Mouse (Mus musculus): ENCODE measurements around the gene Itk. TPM values are rescaled to one million over a fixed set of nuclear protein-coding genes. Genes with fewer than 3 reads are reported as not detected.

The Itk gene
- polyA plus RNA-seq, 1 experiment from 2014 or later: 0.05 TPM

GRCm38 (mm10) chr11:46276778-46277177 lies 112.5 kb downstream of the Itk start:
- H3K36me3 ChIP-seq (replicated peaks; ENCODE audit: control insufficient read depth, insufficient read depth): peaks cover 88% of the 10 kb centered on the region
- H3K27ac ChIP-seq: no peak overlapping the region
- 0 out of 2 replicates have a peak, but pooled peaks have one; percentile 3 for ATAC-seq (ENCODE audit: low FRiP score)
- H3K4me2 ChIP-seq (replicated peaks): no peak overlapping the region
- DNase-seq (ENCODE audit: low spot score): no peak
- no peaks in the 10 kb centered on the region for H3K27me3 ChIP-seq (ENCODE audit: control insufficient read depth, insufficient read depth, low read length)
- 49% methylated on average over 5 of the region's 5 CpGs for WGBS
- no peak overlapping the region for H3K4me3 ChIP-seq (replicated peaks; ENCODE audit: low read length)
- no peaks in the 10 kb centered on the region for H3K9me3 ChIP-seq (ENCODE audit: control insufficient read depth, low read length)
- no peak overlapping the region for H3K9ac ChIP-seq
- no peaks in the 10 kb centered on the region for H3K4me1 ChIP-seq (replicated peaks; ENCODE audit: control insufficient read depth, insufficient read depth, low read length)

GRCm38 (mm10) chr11:46276168-46276567 lies 113.1 kb downstream of the Itk start:
- WGBS: 93% methylated on average over 8 of the region's 8 CpGs
- Histone ChIP-seq H3K4me1 (replicated peaks; ENCODE audit: control insufficient read depth, insufficient read depth, low read length) (no peaks in the 10 kb centered on the region), H3K27ac (no peak overlapping the region), H3K36me3 (replicated peaks; ENCODE audit: control insufficient read depth, insufficient read depth) (peaks cover 88% of the 10 kb centered on the region), H3K27me3 (ENCODE audit: control insufficient read depth, insufficient read depth, low read length) (no peaks in the 10 kb centered on the region), H3K9ac (no peak overlapping the region), H3K9me3 (ENCODE audit: control insufficient read depth, low read length) (no peaks in the 10 kb centered on the region), H3K4me3 (replicated peaks; ENCODE audit: low read length) (no peak overlapping the region), H3K4me2 (replicated peaks) (no peak overlapping the region)
- no peak for DNase-seq (ENCODE audit: low spot score)
- no peak for ATAC-seq (ENCODE audit: low FRiP score)

- no peak overlapping the region for H3K4me3 ChIP-seq (replicated peaks; ENCODE audit: low read length)
- H3K36me3 ChIP-seq (replicated peaks; ENCODE audit: control insufficient read depth, insufficient read depth): peaks cover 88% of the 10 kb centered on the region
- no peaks in the 10 kb centered on the region for H3K27me3 ChIP-seq (ENCODE audit: control insufficient read depth, insufficient read depth, low read length)
- no peaks in the 10 kb centered on the region for H3K9me3 ChIP-seq (ENCODE audit: control insufficient read depth, low read length)
- H3K27ac ChIP-seq: no peak overlapping the region
- H3K4me1 ChIP-seq (replicated peaks; ENCODE audit: control insufficient read depth, insufficient read depth, low read length): no peaks in the 10 kb centered on the region
- DNase-seq (ENCODE audit: low spot score): peak; percentile 78
- 13% methylated on average over 6 of the region's 6 CpGs for WGBS
- H3K9ac ChIP-seq: no peak overlapping the region
- ATAC-seq (ENCODE audit: low FRiP score): peak; percentile 72; the same call in 1 of the 2 replicates
- no peak overlapping the region for H3K4me2 ChIP-seq (replicated peaks)
Measured at GRCm38 (mm10) chr11:46275302-46275701, 114.0 kb downstream of the Itk start.

Other genes starting within 250 kb of the Itk start
- 0.38 and 0.46 TPM in 2 replicates for gene Nipal4, start 223.0 kb downstream of the Itk start, polyA plus RNA-seq (2014; fragmentation: Nextera tagmentation; extraction: Ambion mirVana)
- gene Fndc9, start 154.0 kb downstream of the Itk start, polyA plus RNA-seq (2014; fragmentation: Nextera tagmentation; extraction: Ambion mirVana): 2.8 and 3.5 TPM in 2 replicates
- 117 and 125 TPM in 2 replicates for gene Cyfip2, start 76.7 kb downstream of the Itk start, polyA plus RNA-seq (2014; fragmentation: Nextera tagmentation; extraction: Ambion mirVana)
- not detected in 2 replicates for gene Fam71b, start 7.0 kb upstream of the Itk start, polyA plus RNA-seq (2014; fragmentation: Nextera tagmentation; extraction: Ambion mirVana)
- 67.2 and 74.2 TPM in 2 replicates for gene Med7, start 47.4 kb upstream of the Itk start, polyA plus RNA-seq (2014; fragmentation: Nextera tagmentation; extraction: Ambion mirVana)
- 0.14 and 0.23 TPM in 2 replicates for gene Havcr2, start 65.4 kb upstream of the Itk start, polyA plus RNA-seq (2014; fragmentation: Nextera tagmentation; extraction: Ambion mirVana)
- not detected in 2 replicates for gene Gm12169, start 134.7 kb upstream of the Itk start, polyA plus RNA-seq (2014; fragmentation: Nextera tagmentation; extraction: Ambion mirVana)
- gene BC053393, start 182.0 kb upstream of the Itk start, polyA plus RNA-seq (2014; fragmentation: Nextera tagmentation; extraction: Ambion mirVana): not detected in 2 replicates
- gene Dppa1, start 239.7 kb upstream of the Itk start, polyA plus RNA-seq (2014; fragmentation: Nextera tagmentation; extraction: Ambion mirVana): not detected in 2 replicates

Data from hindbrain, embryonic 14.5 days (tissue).